Mouse (Mus musculus) stomach, postnatal 0 days (tissue): ENCODE measurements around the gene Igf2r. TPM values are rescaled to one million over a fixed set of nuclear protein-coding genes. Genes with fewer than 3 reads are reported as not detected.
A peak's percentile ranks its signal among the peaks of the same experiment; 100 is the strongest.

Experiments used
- ATAC-seq: fragments of 200-750 bp; cut with Nextera tagmentation; 2 replicates; pipeline ENCODE4 v1.8.0; 2017; ENCODE audit not compliant: low FRiP score, low TSS enrichment
- DNase-seq: peaks from one replicate; pipeline ENCODE4 v3.0.0-alpha.2; 2016; ENCODE audit warnings: low spot score
- H3K27ac ChIP-seq: fragments of 300-500 bp; sonication (generic); replicated peaks from 2 replicates; pipeline ENCODE4 v1.5.1; 2014; ENCODE audit warnings: mild to moderate bottlenecking, control low read depth
- H3K27me3 ChIP-seq: fragments of 300-500 bp; sonication (generic); 2 replicates; pipeline ENCODE4 v1.6.1; 2014; ENCODE audit warnings: low read length; ENCODE audit not compliant: control insufficient read depth, insufficient read depth
- H3K36me3 ChIP-seq: fragments of 300-500 bp; sonication (generic); 2 replicates; pipeline ENCODE4 v1.6.1; 2014; ENCODE audit warnings: low read length, mixed read lengths; ENCODE audit not compliant: control insufficient read depth, insufficient read depth
- H3K4me1 ChIP-seq: fragments of 300-500 bp; sonication (generic); replicated peaks from 2 replicates; pipeline ENCODE4 v1.6.1; 2014; ENCODE audit warnings: antibody characterized with exemption; ENCODE audit not compliant: control insufficient read depth, insufficient read depth
- H3K4me2 ChIP-seq: fragments of 300-500 bp; sonication (generic); replicated peaks from 2 replicates; pipeline ENCODE4 v1.6.1; 2014; ENCODE audit warnings: low read depth, mild to moderate bottlenecking, control low read depth, moderate library complexity
- H3K4me3 ChIP-seq: fragments of 300-500 bp; sonication (generic); 2 replicates; pipeline ENCODE4 v1.5.1; 2014; ENCODE audit warnings: low read depth, low read length, control low read depth
- H3K9ac ChIP-seq: fragments of 300-500 bp; sonication (generic); 2 replicates; pipeline ENCODE4 v1.6.1; 2014; ENCODE audit warnings: mild to moderate bottlenecking, low read length, control low read depth, mixed read lengths
- H3K9me3 ChIP-seq: fragments of 300-500 bp; sonication (generic); 2 replicates; pipeline ENCODE4 v1.6.1; 2016; ENCODE audit warnings: low read length; ENCODE audit not compliant: control insufficient read depth
- CTCF ChIP-seq: IDR thresholded peaks from 2 replicates; pipeline ENCODE4 v1.5.1; 2016; ENCODE audit warnings: antibody characterized with exemption, low read depth, mild to moderate bottlenecking, moderate library complexity
- EP300 ChIP-seq: optimal IDR thresholded peaks from 2 replicates; pipeline ENCODE3; 2016; ENCODE audit warnings: antibody characterized with exemption
- WGBS: fragments of 180-500 bp; shearing (Covaris S2); extraction: QIAGEN DNeasy Blood & Tissue Kit; methylation state at CpG from one replicate; pipeline ENCODE4 v1.1.7; 2014; 5-methylcytosine and 5-hydroxymethylcytosine counted together
- polyA plus RNA-seq: library from polyadenylated mRNA; unstranded; fragments of >200 nt; fragmentation: Nextera tagmentation; extraction: Ambion mirVana; gene quantifications from 2 replicates; pipeline ENCODE4 v1.2.1, GENCODE M21; 2015

Igf2r gene
- polyA plus RNA-seq, 1 experiment from 2014 or later = 9.6 TPM

GRCm38 (mm10) chr17:12742151-12742908, 27.1 kb downstream of the Igf2r start:
- Histone ChIP-seq H3K9ac (peak overlapping the region; percentile 67), H3K27me3 (no peaks in the 10 kb centered on the region), H3K27ac (peak overlapping the region; percentile 66), H3K4me1 (peaks cover 2% of the 10 kb centered on the region; the same call in 1 of the 2 replicates), H3K36me3 (peaks cover 3% of the 10 kb centered on the region), H3K4me3 (peak overlapping the region; percentile 38), H3K9me3 (no peaks in the 10 kb centered on the region), H3K4me2 (peak overlapping the region; percentile 53)
- WGBS = 50% methylated on average over 38 of the region's 38 CpGs
- no peak for TF ChIP-seq EP300
- no peak for TF ChIP-seq CTCF
- DNase-seq (no peak), ATAC-seq (no peak)

GRCm38 (mm10) chr17:12741218-12741968, 28.1 kb downstream of the Igf2r start:
- Histone ChIP-seq H3K27ac (peak overlapping the region; percentile 66), H3K36me3 (peaks cover 3% of the 10 kb centered on the region), H3K9me3 (no peaks in the 10 kb centered on the region), H3K9ac (peak overlapping the region; percentile 67), H3K4me3 (peak overlapping the region; percentile 38), H3K27me3 (no peaks in the 10 kb centered on the region), H3K4me1 (peaks cover 2% of the 10 kb centered on the region; the same call in 1 of the 2 replicates), H3K4me2 (peak overlapping the region; percentile 53)
- TF ChIP-seq EP300 (no peak), CTCF (peak; percentile 37)
- DNase-seq (peak; percentile 67), ATAC-seq (peak; percentile 86)
- 44% methylated on average over 38 of the region's 45 CpGs for WGBS

GRCm38 (mm10) chr17:12740317-12740716, 29.1 kb downstream of the Igf2r start:
- H3K4me2 ChIP-seq = no peak overlapping the region
- peaks cover 2% of the 10 kb centered on the region; the same call in 1 of the 2 replicates for H3K4me1 ChIP-seq
- WGBS = 33% methylated on average over 2 of the region's 2 CpGs
- TF ChIP-seq EP300 (no peak), CTCF (no peak)
- peaks cover 3% of the 10 kb centered on the region for H3K36me3 ChIP-seq
- ATAC-seq (peak; percentile 65), DNase-seq (peak; percentile 60)
- H3K27ac ChIP-seq = peak overlapping the region; percentile 53
- H3K4me3 ChIP-seq = no peak overlapping the region
- H3K27me3 ChIP-seq = no peaks in the 10 kb centered on the region
- no peak overlapping the region for H3K9ac ChIP-seq
- H3K9me3 ChIP-seq = no peaks in the 10 kb centered on the region

- Histone ChIP-seq H3K9ac (no peak overlapping the region), H3K36me3 (peaks cover 3% of the 10 kb centered on the region; the same call in 1 of the 2 replicates), H3K4me1 (peaks cover 2% of the 10 kb centered on the region; the same call in 1 of the 2 replicates), H3K9me3 (no peaks in the 10 kb centered on the region), H3K27ac (peak overlapping the region; percentile 53), H3K4me2 (no peak overlapping the region), H3K4me3 (no peak overlapping the region), H3K27me3 (no peaks in the 10 kb centered on the region)
- ATAC-seq = no peak
- 31% methylated on average over 4 of the region's 4 CpGs for WGBS
- no peak for DNase-seq
- TF ChIP-seq CTCF (no peak), EP300 (no peak)
Observed at GRCm38 (mm10) chr17:12739516-12739915, 29.9 kb downstream of the Igf2r start.

- H3K9me3 ChIP-seq = no peaks in the 10 kb centered on the region
- peaks cover 3% of the 10 kb centered on the region; the same call in 1 of the 2 replicates for H3K36me3 ChIP-seq
- WGBS = 21% methylated on average over 1 of the region's 1 CpGs
- H3K4me3 ChIP-seq = no peak overlapping the region
- H3K27ac ChIP-seq = peak overlapping the region; percentile 24; the same call in 1 of the 2 replicates
- H3K9ac ChIP-seq = no peak overlapping the region
- DNase-seq = no peak
- H3K4me1 ChIP-seq = no peaks in the 10 kb centered on the region
- no peak for TF ChIP-seq EP300
- no peak for TF ChIP-seq CTCF
- H3K27me3 ChIP-seq = no peaks in the 10 kb centered on the region
- H3K4me2 ChIP-seq = no peak overlapping the region
- no peak for ATAC-seq
Observed at GRCm38 (mm10) chr17:12737934-12738333, 31.5 kb downstream of the Igf2r start.
